Mouse (Mus musculus) lung, embryonic 14.5 days (tissue): ENCODE measurements around the gene Sccpdh. TPM values are rescaled to one million over a fixed set of nuclear protein-coding genes. Genes with fewer than 3 reads are reported as not detected.
A peak's percentile ranks its signal among the peaks of the same experiment; 100 is the strongest.
"Not testable (repeated sequence)": the region's sequence is repeated elsewhere in the genome, so short reads cannot be mapped to it uniquely, and the experiment has no call there.

ENCODE experiments used
- ATAC-seq: fragments of 200-750 bp; cut with Nextera tagmentation; 2 replicates; pipeline ENCODE4 v1.8.0; 2017; ENCODE audit warnings: mild to moderate bottlenecking, moderate TSS enrichment, moderate library complexity; ENCODE audit not compliant: insufficient read depth
- DNase-seq: peaks from one replicate; pipeline ENCODE4 v3.0.0-alpha.2; 2015
- H3K27ac ChIP-seq: fragments of 300-500 bp; sonication (generic); 2 replicates; pipeline ENCODE4 v1.5.1; 2014; ENCODE audit warnings: low read depth, mild to moderate bottlenecking, moderate library complexity
- H3K27me3 ChIP-seq: fragments of 300-500 bp; sonication (generic); 2 replicates; pipeline ENCODE4 v1.6.1; 2014; ENCODE audit warnings: low read length, control low read depth; ENCODE audit not compliant: insufficient read depth
- H3K36me3 ChIP-seq: fragments of 300-500 bp; sonication (generic); 2 replicates; pipeline ENCODE4 v1.6.1; 2014; ENCODE audit warnings: control low read depth; ENCODE audit not compliant: insufficient read depth
- H3K4me1 ChIP-seq: fragments of 300-500 bp; sonication (generic); 2 replicates; pipeline ENCODE4 v1.6.1; 2014; ENCODE audit warnings: antibody characterized with exemption, control low read depth; ENCODE audit not compliant: insufficient read depth
- H3K4me2 ChIP-seq: fragments of 300-500 bp; sonication (generic); 2 replicates; pipeline ENCODE4 v1.6.1; 2014; ENCODE audit warnings: mild to moderate bottlenecking
- H3K4me3 ChIP-seq: fragments of 300-500 bp; sonication (generic); 2 replicates; pipeline ENCODE4 v1.5.1; 2014; ENCODE audit warnings: low read depth, low read length
- H3K9ac ChIP-seq: fragments of 300-500 bp; sonication (generic); 2 replicates; pipeline ENCODE4 v1.6.1; 2014
- H3K9me3 ChIP-seq: fragments of 300-500 bp; sonication (generic); 2 replicates; pipeline ENCODE4 v1.6.1; 2016; ENCODE audit warnings: low read depth, low read length, control low read depth
- CTCF ChIP-seq: IDR thresholded peaks from 2 replicates; pipeline ENCODE4 v1.5.1; 2016; ENCODE audit warnings: antibody characterized with exemption, low read depth
- WGBS: fragments of 180-500 bp; shearing (Covaris S2); extraction: QIAGEN DNeasy Blood & Tissue Kit; methylation state at CpG from one replicate; pipeline ENCODE4 v1.1.7; 2014; 5-methylcytosine and 5-hydroxymethylcytosine counted together
- polyA plus RNA-seq: library from polyadenylated mRNA; unstranded; fragments of >200 nt; fragmentation: Nextera tagmentation; extraction: Ambion mirVana; gene quantifications from 2 replicates; pipeline ENCODE4 v1.2.1, GENCODE M21; 2014

Sccpdh gene
- polyA plus RNA-seq, 1 experiment from 2014 or later, result 69.9 TPM

GRCm38 (mm10) chr1:179710739-179711138 lies 42.7 kb downstream of the Sccpdh start:
- no peak overlapping the region for H3K4me2 ChIP-seq
- H3K36me3 ChIP-seq, result no peaks in the 10 kb centered on the region
- DNase-seq, result no peak
- H3K4me1 ChIP-seq, result no peaks in the 10 kb centered on the region
- H3K27ac ChIP-seq, result no peak overlapping the region
- H3K27me3 ChIP-seq, result no peaks in the 10 kb centered on the region
- TF ChIP-seq CTCF, result no peak
- no peak overlapping the region for H3K9ac ChIP-seq
- no peak for ATAC-seq
- no peak overlapping the region for H3K4me3 ChIP-seq
- 85% methylated on average over 5 of the region's 5 CpGs for WGBS
- no peaks in the 10 kb centered on the region for H3K9me3 ChIP-seq

GRCm38 (mm10) chr1:179712658-179713057 lies 44.6 kb downstream of the Sccpdh start:
- no peak overlapping the region for H3K9ac ChIP-seq
- no peaks in the 10 kb centered on the region for H3K9me3 ChIP-seq
- no peaks in the 10 kb centered on the region for H3K36me3 ChIP-seq
- TF ChIP-seq CTCF, result no peak
- H3K27me3 ChIP-seq, result no peaks in the 10 kb centered on the region
- no peak overlapping the region for H3K4me2 ChIP-seq
- H3K27ac ChIP-seq, result no peak overlapping the region
- DNase-seq (no peak), ATAC-seq (no peak)
- WGBS, result 74% methylated on average over 7 of the region's 7 CpGs
- no peak overlapping the region for H3K4me3 ChIP-seq
- no peaks in the 10 kb centered on the region for H3K4me1 ChIP-seq

- 78% methylated on average over 3 of the region's 3 CpGs for WGBS
Measured at GRCm38 (mm10) chr1:179713367-179713766, 45.4 kb downstream of the Sccpdh start.

GRCm38 (mm10) chr1:179715289-179715688 lies 47.3 kb downstream of the Sccpdh start:
- H3K4me2 ChIP-seq, ATAC-seq, H3K4me3 ChIP-seq, H3K27me3 ChIP-seq, H3K9me3 ChIP-seq, H3K4me1 ChIP-seq, H3K9ac ChIP-seq, H3K27ac ChIP-seq, H3K36me3 ChIP-seq, DNase-seq: not testable (repeated sequence)
- 85% methylated on average over 2 of the region's 4 CpGs for WGBS

More at GRCm38 (mm10) chr1:179713367-179713766, 45.4 kb downstream of the Sccpdh start:
- no peaks in the 10 kb centered on the region for H3K4me1 ChIP-seq
- H3K4me2 ChIP-seq, result no peak overlapping the region
- DNase-seq, result no peak
- H3K27ac ChIP-seq, result no peak overlapping the region
- no peaks in the 10 kb centered on the region for H3K27me3 ChIP-seq
- no peaks in the 10 kb centered on the region for H3K36me3 ChIP-seq
- no peak overlapping the region for H3K9ac ChIP-seq
- no peaks in the 10 kb centered on the region for H3K9me3 ChIP-seq
- no peak for TF ChIP-seq CTCF
- no peak overlapping the region for H3K4me3 ChIP-seq
- ATAC-seq, result no peak

GRCm38 (mm10) chr1:179715786-179716185 lies 47.8 kb downstream of the Sccpdh start:
- no peak overlapping the region for H3K9ac ChIP-seq
- DNase-seq (no peak), ATAC-seq (no peak)
- no peaks in the 10 kb centered on the region for H3K9me3 ChIP-seq
- no peak overlapping the region for H3K4me3 ChIP-seq
- H3K4me2 ChIP-seq, result no peak overlapping the region
- no peaks in the 10 kb centered on the region for H3K36me3 ChIP-seq
- no peak overlapping the region for H3K27ac ChIP-seq
- H3K27me3 ChIP-seq, result no peaks in the 10 kb centered on the region
- H3K4me1 ChIP-seq, result no peaks in the 10 kb centered on the region
- no peak for TF ChIP-seq CTCF
- WGBS, result 86% methylated on average over 4 of the region's 4 CpGs

GRCm38 (mm10) chr1:179722811-179723469 lies 54.9 kb downstream of the Sccpdh start:
- no peak for TF ChIP-seq CTCF
- 59% methylated on average over 8 of the region's 8 CpGs for WGBS

GRCm38 (mm10) chr1:179728661-179729060 lies 60.7 kb downstream of the Sccpdh start:
- H3K36me3 ChIP-seq, result no peaks in the 10 kb centered on the region
- H3K27ac ChIP-seq, result no peak overlapping the region
- H3K4me2 ChIP-seq, result no peak overlapping the region
- 89% methylated on average over 10 of the region's 10 CpGs for WGBS
- no peaks in the 10 kb centered on the region for H3K27me3 ChIP-seq
- H3K9ac ChIP-seq, result no peak overlapping the region
- 0 out of 2 replicates have a peak, but pooled peaks have one; percentile 11 for TF ChIP-seq CTCF
- DNase-seq (no peak), ATAC-seq (no peak)
- no peak overlapping the region for H3K4me3 ChIP-seq
- no peaks in the 10 kb centered on the region for H3K9me3 ChIP-seq
- H3K4me1 ChIP-seq, result no peaks in the 10 kb centered on the region

More at GRCm38 (mm10) chr1:179722811-179723469, 54.9 kb downstream of the Sccpdh start:
- H3K4me3 ChIP-seq, result no peak overlapping the region
- H3K9ac ChIP-seq, result no peak overlapping the region
- DNase-seq, result no peak
- no peaks in the 10 kb centered on the region for H3K9me3 ChIP-seq
- H3K27ac ChIP-seq, result no peak overlapping the region
- ATAC-seq, result no peak
- H3K36me3 ChIP-seq, result no peaks in the 10 kb centered on the region
- no peaks in the 10 kb centered on the region for H3K4me1 ChIP-seq
- H3K27me3 ChIP-seq, result no peaks in the 10 kb centered on the region
- H3K4me2 ChIP-seq, result no peak overlapping the region
